Mouse (Mus musculus) testis, adult 2 months (tissue): ENCODE data around the gene Rap1gap.

Experiments
- CTCF ChIP-seq: fragments of 200-500 bp; IDR thresholded peaks from 2 replicates; pipeline ENCODE4 v1.5.1; 2012; ENCODE audit warnings: low read depth, mild to moderate bottlenecking, inconsistent platforms, low read length, moderate library complexity; ENCODE audit not compliant: control insufficient read depth, insufficient read depth, insufficient replicate concordance
- POLR2A ChIP-seq: fragments of 200-500 bp; IDR thresholded peaks from 2 replicates; pipeline ENCODE4 v1.6.1; 2012; ENCODE audit warnings: low read depth, mild to moderate bottlenecking, inconsistent platforms, low read length, moderate library complexity; ENCODE audit not compliant: control insufficient read depth

DNA sequence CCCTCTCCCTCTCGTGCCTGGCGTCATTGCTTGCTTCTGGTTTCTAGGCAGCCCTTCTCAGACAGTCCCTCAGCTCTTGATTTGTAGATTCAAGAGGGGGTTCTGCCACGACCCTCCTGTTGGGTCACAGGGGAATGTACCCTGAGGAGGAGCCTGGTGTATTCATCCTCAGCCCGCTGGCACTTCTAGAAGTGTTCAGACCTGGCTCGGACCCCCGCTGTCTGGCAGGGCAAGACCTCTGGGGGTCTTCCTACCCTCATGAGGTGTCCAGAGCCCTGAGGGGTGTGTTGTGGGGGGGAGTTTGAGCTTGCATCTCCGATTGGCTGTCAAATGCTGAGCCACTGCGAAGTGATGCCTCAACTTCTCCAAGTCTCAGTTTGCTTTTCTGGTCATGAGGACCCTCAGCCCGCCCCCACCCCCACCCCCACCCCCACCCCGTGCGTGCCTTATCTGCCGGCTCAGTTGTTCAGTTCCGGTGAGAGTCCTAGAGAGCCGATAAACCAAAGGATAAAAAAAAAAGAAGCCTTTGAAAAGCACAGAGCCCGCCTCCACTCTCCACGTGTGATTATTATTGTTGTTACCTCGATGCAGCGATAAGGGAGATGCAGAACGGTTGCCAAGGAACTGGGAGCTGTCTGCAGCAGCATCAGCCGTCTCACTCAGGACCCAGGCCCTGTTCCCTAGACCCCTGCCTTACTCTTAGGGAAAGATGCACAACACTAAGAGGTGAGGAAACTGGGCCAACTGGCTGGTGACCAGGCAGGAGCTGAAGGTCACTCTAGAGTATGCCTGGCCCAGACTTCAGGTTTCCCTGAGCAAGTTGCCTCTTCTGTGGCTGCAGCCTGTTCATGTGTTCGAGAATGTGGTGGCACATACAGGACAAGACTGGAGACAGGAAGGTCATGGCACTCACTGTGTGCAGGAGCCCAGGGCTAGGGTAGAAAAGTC is 35.0 kb downstream of the Rap1gap start:
- no peak for TF ChIP-seq CTCF
- TF ChIP-seq POLR2A, result no peak
